Mouse (Mus musculus) MEL (cell line): Measurements from ENCODE around the gene Ap1m1. TPM values are rescaled to one million over a fixed set of nuclear protein-coding genes. Genes with fewer than 3 reads are reported as not detected.

Source experiments
- DNase-seq: peaks from one replicate; pipeline ENCODE4 v3.0.0; 2011; ENCODE audit warnings: low read depth, low spot score
- H3K27ac ChIP-seq: 2 replicates; pipeline ENCODE4 v1.5.1; 2012; ENCODE audit warnings: low read depth, mild to moderate bottlenecking, control low read depth, low read length, moderate library complexity; ENCODE audit not compliant: control insufficient read depth
- H3K27me3 ChIP-seq, 2 experiments: fragments of 150-350 bp in 1 of 2; sonication (generic) in 1 of 2; 2 replicates each; pipeline ENCODE4 v1.6.1; 2012; ENCODE audit warnings: low read length in 2 of 2, mild to moderate bottlenecking in 2 of 2, improper control_type of control experiment in 1 of 2, moderate library complexity in 1 of 2; ENCODE audit not compliant: insufficient read depth in 2 of 2, control insufficient read depth in 1 of 2
- H3K36me3 ChIP-seq, 2 experiments: 2 replicates each; pipeline ENCODE4 v1.6.1; 2012 to 2014; ENCODE audit warnings: low read length in 2 of 2, improper control_type of control experiment in 1 of 2, inconsistent platforms in 1 of 2, mild to moderate bottlenecking in 1 of 2; ENCODE audit not compliant: insufficient read depth in 2 of 2, control insufficient read depth in 1 of 2
- H3K4me1 ChIP-seq, 2 experiments: fragments of 150-350 bp in 1 of 2; sonication (generic) in 1 of 2; 2 replicates each; pipeline ENCODE4 v1.6.1; 2012; ENCODE audit warnings: low read length in 2 of 2, improper control_type of control experiment in 1 of 2, mild to moderate bottlenecking in 1 of 2; ENCODE audit not compliant: insufficient read depth in 2 of 2, control insufficient read depth in 1 of 2
- H3K4me3 ChIP-seq, 2 experiments: fragments of 150-350 bp in 1 of 2; sonication (generic) in 1 of 2; 2 replicates each; pipeline ENCODE4 v1.5.1; 2012; ENCODE audit warnings: low read depth in 2 of 2, low read length in 2 of 2, mild to moderate bottlenecking in 2 of 2, moderate library complexity in 2 of 2, control low read depth in 1 of 2, improper control_type of control experiment in 1 of 2; ENCODE audit not compliant: control insufficient read depth in 1 of 2, insufficient read depth in 1 of 2
- H3K79me2 ChIP-seq: 2 replicates; pipeline ENCODE4 v1.6.1; 2012; ENCODE audit warnings: mild to moderate bottlenecking, low read length, moderate library complexity; ENCODE audit not compliant: control insufficient read depth, poor library complexity, insufficient read depth
- H3K9ac ChIP-seq: 2 replicates; pipeline ENCODE4 v1.6.1; 2012; ENCODE audit warnings: low read depth, mild to moderate bottlenecking, control low read depth, low read length, moderate library complexity; ENCODE audit not compliant: control insufficient read depth, poor library complexity, severe bottlenecking
- H3K9me3 ChIP-seq: fragments of 150-350 bp; sonication (generic); replicated peaks from 2 replicates; pipeline ENCODE4 v1.6.1; 2012; ENCODE audit warnings: mild to moderate bottlenecking, low read length, improper control_type of control experiment, moderate library complexity; ENCODE audit not compliant: insufficient read depth
- CHD1 ChIP-seq: IDR thresholded peaks from 2 replicates; pipeline ENCODE4 v1.6.1; 2012; ENCODE audit warnings: low read depth, mild to moderate bottlenecking, inconsistent platforms, low read length, improper control_type of control experiment
- CTCF ChIP-seq, 3 experiments: IDR thresholded peaks in 2 of 3; conservative IDR thresholded peaks in 1 of 3; 2 replicates each; pipeline ENCODE4 v1.5.1; 2011 to 2012; ENCODE audit warnings: low read length in 3 of 3, low read depth in 2 of 3, mild to moderate bottlenecking in 2 of 3, improper control_type of control experiment in 1 of 3, inconsistent platforms in 1 of 3, mixed read lengths in 1 of 3, moderate library complexity in 1 of 3; ENCODE audit not compliant: control insufficient read depth in 1 of 3, insufficient read depth in 1 of 3, poor library complexity in 1 of 3, severe bottlenecking in 1 of 3
- E2F4 ChIP-seq: IDR thresholded peaks from 2 replicates; pipeline ENCODE4 v1.6.1; 2011; ENCODE audit warnings: low read depth, low read length, improper control_type of control experiment, borderline replicate concordance
- EP300 ChIP-seq, 2 experiments: IDR thresholded peaks; 2 replicates each; pipeline ENCODE4 v1.6.1; 2011; ENCODE audit warnings: improper control_type of control experiment in 2 of 2, low read length in 2 of 2, low read depth in 1 of 2, mild to moderate bottlenecking in 1 of 2
- ETS1 ChIP-seq: IDR thresholded peaks from 2 replicates; pipeline ENCODE4 v1.6.1; 2012; ENCODE audit warnings: low read depth, mild to moderate bottlenecking, inconsistent platforms, low read length, improper control_type of control experiment, moderate library complexity
- HCFC1 ChIP-seq: IDR thresholded peaks from 2 replicates; pipeline ENCODE4 v1.6.1; 2012; ENCODE audit warnings: low read depth, mild to moderate bottlenecking, inconsistent platforms, low read length, improper control_type of control experiment, moderate library complexity
- JUND ChIP-seq: IDR thresholded peaks from 2 replicates; pipeline ENCODE4 v1.6.1; 2011; ENCODE audit warnings: low read depth, mild to moderate bottlenecking, improper control_type of control experiment, low read length
- MAFK ChIP-seq: IDR thresholded peaks from 2 replicates; pipeline ENCODE4 v1.6.1; 2011; ENCODE audit warnings: low read depth, mild to moderate bottlenecking, low read length, improper control_type of control experiment, borderline replicate concordance
- MAX ChIP-seq: IDR thresholded peaks from 2 replicates; pipeline ENCODE4 v1.6.1; 2011; ENCODE audit warnings: low read length, improper control_type of control experiment
- MAZ ChIP-seq: IDR thresholded peaks from 2 replicates; pipeline ENCODE4 v1.6.1; 2012; ENCODE audit warnings: low read depth, mild to moderate bottlenecking, inconsistent platforms, low read length, improper control_type of control experiment
- MXI1 ChIP-seq: IDR thresholded peaks from 2 replicates; pipeline ENCODE4 v1.6.1; 2011; ENCODE audit warnings: mild to moderate bottlenecking, low read depth, low read length, improper control_type of control experiment
- MYC ChIP-seq: IDR thresholded peaks from 2 replicates; pipeline ENCODE4 v1.6.1; 2011; ENCODE audit warnings: low read depth, mild to moderate bottlenecking, low read length, improper control_type of control experiment, moderate library complexity
- NELFE ChIP-seq: IDR thresholded peaks from 2 replicates; pipeline ENCODE4 v1.6.1; 2011; ENCODE audit warnings: low read depth, low read length, improper control_type of control experiment
- NRF1 ChIP-seq: IDR thresholded peaks from 2 replicates; pipeline ENCODE4 v1.6.1; 2014; ENCODE audit warnings: low read depth, mild to moderate bottlenecking, inconsistent platforms, low read length, improper control_type of control experiment, moderate library complexity; ENCODE audit not compliant: poor library complexity, insufficient read depth, severe bottlenecking
- POLR2A ChIP-seq, 2 experiments: IDR thresholded peaks; 2 replicates each; pipeline ENCODE4 v1.6.1; 2011 to 2012; ENCODE audit warnings: low read length in 2 of 2, mild to moderate bottlenecking in 2 of 2, control low read depth in 1 of 2, improper control_type of control experiment in 1 of 2, low read depth in 1 of 2, moderate library complexity in 1 of 2; ENCODE audit not compliant: control insufficient read depth in 1 of 2, insufficient read depth in 1 of 2, poor library complexity in 1 of 2
- POLR2AphosphoS2 ChIP-seq: IDR thresholded peaks from 2 replicates; pipeline ENCODE4 v1.6.1; 2011; ENCODE audit warnings: low read length, improper control_type of control experiment
- POLR2AphosphoS5 ChIP-seq: IDR thresholded peaks from 2 replicates; pipeline ENCODE4 v1.6.1; 2012; ENCODE audit warnings: low read depth, borderline replicate concordance, mild to moderate bottlenecking, inconsistent platforms, low read length, moderate library complexity, mixed read lengths
- RAD21 ChIP-seq: IDR thresholded peaks from 2 replicates; pipeline ENCODE4 v1.6.1; 2011; ENCODE audit warnings: mild to moderate bottlenecking, low read depth, low read length, improper control_type of control experiment
- SMC3 ChIP-seq: IDR thresholded peaks from 2 replicates; pipeline ENCODE4 v1.6.1; 2011; ENCODE audit warnings: low read depth, low read length, improper control_type of control experiment
- TBP ChIP-seq: IDR thresholded peaks from 2 replicates; pipeline ENCODE4 v1.8.0; 2011; ENCODE audit warnings: low read depth, low read length, improper control_type of control experiment
- TCF12 ChIP-seq: IDR thresholded peaks from 2 replicates; pipeline ENCODE4 v1.6.1; 2014; ENCODE audit warnings: low read depth, mild to moderate bottlenecking, inconsistent platforms, low read length, improper control_type of control experiment, moderate library complexity
- ZC3H11A ChIP-seq: IDR thresholded peaks from 2 replicates; pipeline ENCODE4 v1.6.1; 2012; ENCODE audit warnings: low read depth, mild to moderate bottlenecking, inconsistent platforms, low read length, improper control_type of control experiment
- ZKSCAN1 ChIP-seq: IDR thresholded peaks from 2 replicates; pipeline ENCODE4 v1.6.1; 2012; ENCODE audit warnings: low read depth, mild to moderate bottlenecking, inconsistent platforms, low read length, improper control_type of control experiment, moderate library complexity
- ZMIZ1 ChIP-seq: IDR thresholded peaks from 2 replicates; pipeline ENCODE4 v1.6.1; 2012; ENCODE audit warnings: low read depth, mild to moderate bottlenecking, inconsistent platforms, low read length, improper control_type of control experiment, moderate library complexity
- ZNF384 ChIP-seq: IDR thresholded peaks from 2 replicates; pipeline ENCODE4 v1.6.1; 2012; ENCODE audit warnings: low read depth, mild to moderate bottlenecking, inconsistent platforms, low read length, improper control_type of control experiment
- polyA plus RNA-seq, 2 experiments: library from polyadenylated mRNA; stranded (reverse) in 1 of 2; unstranded in 1 of 2; fragments of >175 nt in 1 of 2; fragments of >200 nt in 1 of 2; gene quantifications; 2 replicates each; pipeline versions ENCODE4 v1.2.1 to v1.2.4; 2012; ENCODE audit warnings: low replicate concordance in 2 of 2, low read depth in 1 of 2; ENCODE audit not compliant: insufficient read length in 2 of 2, insufficient read depth in 1 of 2, missing spikeins in 1 of 2
- total RNA-seq: library from RNA; depleted of rRNA; stranded (reverse); fragments of 300-350 nt; gene quantifications from 2 replicates; pipeline ENCODE4 v1.2.3, GENCODE M21; 2012

The Ap1m1 gene
- total and polyA plus RNA-seq, 3 experiments = 47.4 to 117 TPM; not detected in 1

- peaks cover 0 to 7% of the 10 kb centered on the region in 2 experiments; a peak in 2 of 4 replicates for H3K36me3 ChIP-seq
- no peak overlapping the region for H3K9ac ChIP-seq
- H3K4me1 ChIP-seq = peaks cover 3 to 4% of the 10 kb centered on the region in 2 experiments
- no peaks in the 10 kb centered on the region; a peak in 1 of 4 replicates for H3K27me3 ChIP-seq
- H3K79me2 ChIP-seq = no peaks in the 10 kb centered on the region
- H3K4me3 ChIP-seq = no peak overlapping the region
- no peak overlapping the region for H3K27ac ChIP-seq
- no peak for DNase-seq
- no peaks in the 10 kb centered on the region for H3K9me3 ChIP-seq
- no peak for TF ChIP-seq MAZ
- no peak for TF ChIP-seq POLR2AphosphoS5
- no peak for TF ChIP-seq ZNF384
- TF ChIP-seq CHD1 = no peak
- no peak for TF ChIP-seq E2F4
- TF ChIP-seq MAX = no peak
- no peak for TF ChIP-seq NELFE
- no peak for TF ChIP-seq NRF1
- no peak for TF ChIP-seq ETS1
- no peak for TF ChIP-seq MAFK
- no peak for TF ChIP-seq ZMIZ1
- no peak for TF ChIP-seq TBP
- no peak for TF ChIP-seq JUND
- TF ChIP-seq HCFC1 = no peak
- no peak for TF ChIP-seq MXI1
- no peak for TF ChIP-seq ZKSCAN1
- no peak for TF ChIP-seq MYC
- no peak for TF ChIP-seq TCF12
- TF ChIP-seq ZC3H11A = no peak
Measured at GRCm38 (mm10) chr8:72291104-72291503, 51.3 kb downstream of the Ap1m1 start.

- no peak for TF ChIP-seq ETS1
- TF ChIP-seq SMC3 = peak; percentile 26; the same call in 1 of the 2 replicates
- no peak for TF ChIP-seq CHD1
- TF ChIP-seq NRF1 = no peak
- no peak for TF ChIP-seq TBP
- TF ChIP-seq ZMIZ1 = no peak
- no peak for TF ChIP-seq POLR2A (IDR thresholded peaks at IDR 0.05; ENCODE audit: control insufficient read depth in 1 of 2, insufficient read depth in 1 of 2, low read depth in 1 of 2, low read length in 2 of 2, poor library complexity in 1 of 2)
- TF ChIP-seq MXI1 = no peak
- TF ChIP-seq NELFE = no peak
- TF ChIP-seq POLR2AphosphoS2 = no peak
- TF ChIP-seq EP300 (IDR thresholded peaks at IDR 0.05; ENCODE audit: low read depth in 1 of 2, low read length in 2 of 2) = no peak
- peak in 1 of 3 experiments; percentile 19; a peak in 1 of 6 replicates for TF ChIP-seq CTCF (IDR thresholded peaks at IDR 0.05 in 2 of 3, conservative IDR thresholded peaks at IDR 0.05 in 1 of 3; ENCODE audit: control insufficient read depth in 1 of 3, insufficient read depth in 1 of 3, low read depth in 2 of 3, low read length in 3 of 3, poor library complexity in 1 of 3, severe bottlenecking in 1 of 3)
- peak; percentile 10 for TF ChIP-seq RAD21
- peaks cover 4 to 7% of the 10 kb centered on the region in 2 experiments for H3K4me1 ChIP-seq
- H3K27ac ChIP-seq = no peak overlapping the region
- no peaks in the 10 kb centered on the region for H3K9me3 ChIP-seq
- H3K79me2 ChIP-seq = no peaks in the 10 kb centered on the region
- no peak overlapping the region for H3K4me3 ChIP-seq
- no peak for DNase-seq
- H3K36me3 ChIP-seq = peaks cover 0 to 7% of the 10 kb centered on the region in 2 experiments; a peak in 2 of 4 replicates
- no peaks in the 10 kb centered on the region for H3K27me3 ChIP-seq
- H3K9ac ChIP-seq = no peak overlapping the region
Measured at GRCm38 (mm10) chr8:72293309-72293708, 53.5 kb downstream of the Ap1m1 start.
